Mouse (Mus musculus) mouse embryonic stem cell (cell line): ENCODE data around the gene Stac2.

Experiments used
- in situ Hi-C, 2 experiments: fragments of 300-500 bp; cut with MboI; formaldehyde crosslinking; loops; 1 replicate in 1 of 2; 3 replicates in 1 of 2; pipeline ENCODE4 v1.14.3; 2019 to 2020; ENCODE audit warnings: low sequenced_read_pairs in 2 of 2, low pct_unique_long_range_greater_than_20kb in 1 of 2, mixed read lengths in 1 of 2; ENCODE audit not compliant: unreplicated experiment in 1 of 2

Gene Stac2

DNA sequence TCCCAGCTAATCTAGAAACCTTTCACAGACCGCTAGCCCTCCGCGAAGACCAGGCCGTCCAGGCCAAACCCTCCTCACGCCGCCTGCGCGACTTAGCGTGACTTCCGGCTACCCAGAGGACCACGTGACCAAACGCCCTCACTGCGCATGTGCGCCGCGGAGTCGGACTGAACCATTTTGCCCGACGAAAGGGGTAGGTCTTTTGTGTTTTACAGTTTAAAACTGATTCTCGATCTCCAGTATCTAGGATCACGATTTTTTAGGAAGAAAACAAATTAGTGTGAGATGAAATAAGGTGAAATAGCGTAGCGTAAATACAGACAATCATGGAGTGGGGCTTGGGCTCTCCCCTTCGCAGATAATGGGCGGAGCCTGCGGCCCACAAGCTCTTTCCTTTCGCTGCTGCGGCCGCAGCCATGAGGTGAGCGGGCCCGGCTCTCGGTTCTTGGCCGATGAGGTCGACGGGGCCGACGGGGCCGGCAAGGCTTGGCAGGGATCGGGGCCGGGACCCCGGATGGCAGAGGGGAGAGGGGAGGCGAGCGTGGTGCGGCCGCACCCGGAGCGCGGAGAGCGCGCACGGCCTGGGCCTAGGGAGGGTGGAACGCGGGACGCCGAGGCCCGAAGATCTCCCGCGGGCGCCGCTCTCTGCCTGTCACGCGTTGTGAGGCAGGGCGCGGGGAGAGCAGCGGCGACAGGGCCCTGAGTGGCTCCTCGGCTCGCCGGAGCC, 26.5 kb downstream of the Stac2 start, which contains the start of gene Rpl19:
Rpl19 (plus strand) TSS at position 141 of the 727 bp plus-strand sequence.
- in situ Hi-C loops: no loop called here

DNA sequence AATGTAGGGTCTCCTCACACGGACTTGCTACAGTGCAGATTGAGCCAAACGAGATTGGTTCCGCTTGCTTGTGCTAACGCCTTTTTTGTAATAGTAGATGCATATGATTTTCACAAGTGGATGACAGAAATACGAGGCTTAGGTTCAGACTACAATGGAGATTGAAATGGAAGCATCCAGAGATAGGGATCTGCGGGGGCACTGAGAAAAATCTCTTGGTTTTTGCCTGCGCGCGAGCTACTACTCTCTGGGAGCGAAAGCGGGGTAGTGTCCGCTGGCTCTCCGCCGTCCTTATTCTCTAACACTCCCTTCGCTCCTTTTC, 27.1 kb downstream of the Stac2 start:
- in situ Hi-C loops: no loop called here

DNA sequence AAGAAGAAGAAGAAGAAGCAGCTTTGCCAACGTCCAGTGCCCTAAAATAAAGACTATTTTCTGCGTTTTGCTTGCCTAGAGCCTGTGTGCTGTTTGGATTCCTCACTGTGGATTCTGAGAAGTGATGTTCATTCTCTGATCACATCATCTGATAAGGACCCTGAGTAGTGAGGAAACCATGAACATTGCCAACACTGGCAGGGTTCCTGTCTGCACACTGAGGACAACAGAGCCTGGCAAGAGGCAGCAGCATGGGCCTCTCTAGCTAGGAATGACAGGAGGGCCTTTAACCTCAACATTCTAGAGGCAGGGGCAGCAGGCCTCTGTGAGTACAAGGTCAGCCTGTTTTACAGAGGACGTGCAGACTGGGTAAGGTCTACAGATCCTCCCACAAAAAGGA, 28.7 kb downstream of the Stac2 start:
- in situ Hi-C loops: no loop called here

DNA sequence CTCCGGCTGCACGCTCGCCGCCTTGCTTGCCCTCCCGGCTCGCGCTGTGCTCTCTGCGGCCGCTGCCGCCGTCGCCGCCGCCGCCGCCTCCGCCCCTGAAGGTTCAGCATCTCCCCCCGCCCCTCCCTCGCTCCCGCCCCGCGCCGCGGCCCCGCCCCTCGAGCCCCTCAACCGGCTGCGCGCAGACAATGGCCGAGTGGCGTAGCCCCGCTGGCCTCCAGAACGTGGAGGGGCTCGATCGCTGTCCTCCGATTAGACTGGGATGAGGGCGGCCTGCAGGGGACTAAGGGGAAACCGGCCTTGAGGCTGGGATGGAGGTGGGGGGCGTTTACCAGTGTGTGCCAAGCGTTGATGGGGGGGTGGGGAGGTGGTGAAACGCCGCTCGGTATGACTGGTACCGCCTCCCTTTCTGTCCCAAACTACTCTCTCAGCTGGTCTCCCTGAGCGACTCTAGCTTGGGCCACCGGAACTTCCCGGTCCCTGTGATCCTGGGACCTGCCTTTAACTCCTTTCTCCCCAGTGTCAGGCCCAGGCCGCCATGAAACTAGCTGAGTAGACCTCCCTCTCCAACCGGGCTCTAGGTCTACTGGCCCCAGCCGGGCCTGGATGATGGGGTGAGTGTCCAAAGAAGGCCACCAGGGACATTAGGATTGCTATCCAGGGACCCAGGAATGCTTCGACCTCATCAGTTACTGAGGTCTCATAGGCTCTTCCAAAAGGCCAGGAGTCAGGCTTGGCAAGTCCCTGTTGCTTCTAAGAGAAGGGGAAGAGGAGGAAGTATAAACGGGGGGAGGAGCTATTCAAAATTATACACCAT, 30.5 kb downstream of the Stac2 start, which contains the start of gene Cacnb1:
Cacnb1 (minus strand) TSS at position 480 of the 817 bp plus-strand sequence.
- in situ Hi-C loops: no loop called here

DNA sequence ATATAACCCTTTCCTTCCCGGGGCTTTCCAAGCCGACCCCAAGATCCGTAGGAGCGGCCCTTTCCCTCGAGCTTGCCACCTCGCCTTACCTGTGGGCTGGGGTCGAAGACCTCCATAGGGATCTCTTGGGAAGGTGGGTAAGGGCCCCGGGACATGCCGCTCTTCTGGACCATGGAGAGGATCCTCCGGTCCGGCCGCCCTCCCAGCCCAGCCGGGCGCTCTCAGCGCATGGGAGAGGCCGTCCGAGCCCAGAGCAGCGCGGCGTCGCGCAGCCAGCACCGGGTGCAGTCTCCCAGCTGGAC, 31.1 kb downstream of the Stac2 start:
- in situ Hi-C loops: no loop called here

DNA sequence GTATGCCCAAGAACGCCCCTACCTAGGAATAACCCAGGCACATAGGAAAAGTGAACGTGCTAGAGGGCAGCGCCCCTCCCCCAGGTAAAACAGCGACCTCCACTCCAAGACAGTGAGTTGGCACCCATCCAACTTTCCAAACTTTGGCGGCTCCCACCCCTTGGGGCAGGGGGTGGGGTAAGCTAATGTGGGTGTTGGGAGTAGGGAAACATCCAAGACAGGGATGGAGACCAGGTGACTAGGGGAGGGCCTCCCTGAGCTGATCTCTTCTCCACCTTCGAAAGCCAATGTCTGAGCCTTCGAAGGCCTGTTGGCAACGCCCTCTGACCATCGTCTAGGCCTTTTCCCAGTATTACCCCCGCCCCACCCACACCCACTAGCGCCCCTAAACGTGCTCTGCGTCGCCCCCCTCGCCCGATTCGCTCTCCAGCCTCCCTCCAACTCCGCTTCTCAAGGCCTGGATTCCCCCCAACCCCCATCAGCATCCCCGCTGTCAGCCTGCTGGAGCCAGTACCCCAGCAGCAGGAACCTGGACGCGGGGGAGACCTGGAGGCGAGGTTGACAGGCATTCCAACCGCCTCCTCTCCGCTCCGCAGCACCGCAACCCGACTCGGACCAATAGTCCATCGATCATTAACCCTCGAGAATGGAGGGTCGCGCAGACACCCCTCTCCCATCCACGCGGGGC, 31.6 kb downstream of the Stac2 start:
- in situ Hi-C loops: no loop called here

DNA sequence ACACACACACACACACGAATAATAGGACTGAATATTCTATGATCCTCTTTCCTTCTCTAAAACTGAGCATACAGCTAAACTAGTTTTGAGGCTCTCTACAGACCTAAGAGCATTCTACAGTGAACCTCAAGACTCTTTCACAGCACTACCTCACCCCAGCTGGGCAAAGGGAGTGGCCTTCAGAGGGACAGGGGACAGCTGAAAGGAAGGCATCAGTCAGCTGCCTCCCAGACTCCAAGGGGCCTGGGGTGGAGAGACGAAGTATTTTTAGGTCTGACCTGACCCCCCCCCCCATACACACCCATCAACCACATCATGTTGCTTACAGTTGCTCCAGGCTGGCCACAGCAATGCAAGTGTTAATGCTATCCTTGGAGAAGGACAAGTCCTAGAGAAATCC, 32.1 kb downstream of the Stac2 start:
- in situ Hi-C loops: no loop called here

DNA sequence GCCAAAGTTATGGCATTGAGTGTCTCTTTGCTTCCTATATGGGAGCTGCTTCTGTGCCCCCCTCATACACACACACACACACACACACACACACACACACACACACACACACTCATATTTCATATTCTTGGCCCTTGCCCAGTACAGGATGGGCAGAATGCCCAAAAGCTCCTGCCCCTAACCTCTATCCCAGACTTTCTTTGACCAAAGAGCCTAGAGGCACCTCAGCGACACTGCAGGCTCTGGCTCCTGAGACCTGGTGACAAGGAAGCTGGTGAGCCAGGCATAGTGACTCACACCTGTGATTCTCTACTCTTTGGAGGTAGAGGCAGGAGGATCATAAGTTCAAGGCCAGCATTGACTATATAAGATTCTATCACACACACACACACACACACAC, 32.6 kb downstream of the Stac2 start:
- in situ Hi-C loops: no loop called here

DNA sequence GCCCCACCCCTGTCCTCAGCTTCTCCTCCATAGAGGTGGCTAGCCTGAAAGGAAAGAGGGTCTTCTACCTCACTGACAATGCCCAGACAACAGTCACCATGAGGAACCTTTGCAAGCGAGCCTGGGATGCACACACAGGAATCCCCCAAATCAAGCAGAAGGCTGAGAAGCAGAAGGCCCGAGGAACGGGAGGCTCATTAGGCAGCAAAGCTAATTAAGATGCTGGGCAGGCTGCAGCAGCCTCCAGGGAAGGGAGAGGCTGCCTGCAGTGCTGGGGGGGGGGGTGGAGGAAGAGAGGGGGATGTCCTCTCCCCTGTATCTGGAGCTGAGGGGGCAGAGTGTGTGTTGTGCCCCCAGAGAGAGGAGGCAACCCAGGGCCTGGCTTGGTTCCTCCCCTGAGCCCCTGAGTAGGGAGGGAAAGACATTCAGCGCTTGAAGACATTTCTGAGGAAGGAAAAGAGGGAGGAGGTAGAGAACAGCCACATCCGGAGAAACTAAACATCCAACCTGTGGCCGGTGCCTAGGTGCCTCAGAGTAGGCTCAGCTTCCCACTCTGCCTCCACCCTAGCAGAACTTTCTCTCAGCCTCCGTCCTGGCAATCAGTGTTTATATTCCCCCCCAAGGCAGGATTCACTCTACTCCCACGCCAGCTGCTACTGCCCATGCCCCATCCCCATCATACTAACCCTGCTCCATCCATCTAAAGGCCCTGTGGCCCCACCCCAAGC, 33.2 kb downstream of the Stac2 start:
- in situ Hi-C loops: no loop called here

DNA sequence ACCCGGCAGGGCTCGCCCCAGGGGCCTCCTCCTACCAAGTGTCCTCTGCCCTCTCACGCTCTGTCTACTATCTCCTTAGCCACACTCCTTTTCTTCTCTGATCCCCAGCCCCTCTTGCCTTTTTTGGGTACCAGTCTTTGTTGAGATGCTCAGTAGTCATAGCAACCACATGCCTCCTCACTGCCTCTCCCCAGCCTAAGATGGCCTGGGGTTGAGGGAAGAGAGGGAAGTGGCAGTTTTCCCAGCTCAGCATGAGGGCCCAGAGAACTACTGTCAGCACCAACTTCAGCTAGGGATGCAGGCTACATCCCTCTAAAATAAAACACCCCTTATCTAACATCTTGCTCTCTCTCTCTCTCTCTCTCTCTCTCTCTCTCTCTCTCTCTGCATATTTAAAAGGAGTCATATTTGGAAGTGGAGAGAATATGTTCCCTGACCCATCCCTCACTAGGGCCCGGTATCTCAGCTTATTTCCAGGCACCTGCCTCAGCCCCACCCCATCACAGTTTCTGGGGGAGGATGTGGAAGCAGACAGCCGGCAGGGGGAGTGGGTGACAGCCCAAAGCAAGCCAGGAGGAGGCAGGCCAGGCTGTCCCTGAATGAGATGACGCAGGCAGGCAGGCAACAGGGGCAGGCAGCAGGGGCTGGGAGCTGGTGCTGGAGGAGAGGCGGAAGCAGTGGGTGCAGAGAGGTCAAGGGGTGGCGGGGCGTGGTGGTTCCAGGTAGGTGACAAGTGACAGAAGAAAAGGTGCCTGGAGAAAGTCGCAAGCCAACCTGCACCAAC, 34.2 kb downstream of the Stac2 start:
- in situ Hi-C loops: no loop called here

DNA sequence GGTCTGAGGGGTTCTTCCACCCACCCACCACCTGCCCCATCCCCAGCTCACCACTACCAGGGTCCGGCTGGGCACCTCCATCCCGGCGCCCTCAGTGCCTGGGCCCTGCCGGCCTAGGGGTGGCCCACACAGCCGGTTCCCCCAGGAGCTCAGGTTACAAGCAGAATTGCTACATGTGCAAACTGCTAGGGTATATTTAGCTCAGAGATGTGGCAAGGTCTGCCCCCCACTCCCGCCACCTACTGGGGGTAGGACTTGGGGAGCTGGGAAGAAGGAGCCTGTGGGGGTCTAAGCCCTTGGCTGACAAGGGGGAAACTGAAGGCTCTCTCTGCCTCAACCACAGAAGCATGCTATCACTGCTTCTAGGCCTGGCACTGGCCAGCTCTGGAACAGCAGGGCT, 35.0 kb downstream of the Stac2 start:
- in situ Hi-C loops: no loop called here

DNA sequence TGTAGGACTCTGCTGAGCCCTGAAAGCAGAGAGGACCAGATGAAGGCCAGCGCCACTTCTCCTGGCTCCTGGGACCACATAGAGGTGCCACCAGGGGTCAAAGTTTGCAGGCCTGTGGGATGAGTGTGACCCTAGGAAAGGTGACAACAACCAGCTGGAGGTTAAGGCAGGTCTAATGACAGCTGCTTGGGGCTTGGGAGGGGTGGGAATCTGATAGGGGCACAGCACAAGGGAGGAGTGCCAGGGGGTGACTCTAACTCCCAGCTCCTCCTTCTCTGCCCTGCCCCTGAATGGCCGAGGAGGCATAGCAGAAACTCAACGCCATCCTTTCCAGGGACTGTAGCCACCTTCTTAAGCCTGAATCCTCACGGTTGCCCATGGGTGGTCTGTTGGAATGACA, 36.4 kb downstream of the Stac2 start:
- in situ Hi-C loops: no loop called here

DNA sequence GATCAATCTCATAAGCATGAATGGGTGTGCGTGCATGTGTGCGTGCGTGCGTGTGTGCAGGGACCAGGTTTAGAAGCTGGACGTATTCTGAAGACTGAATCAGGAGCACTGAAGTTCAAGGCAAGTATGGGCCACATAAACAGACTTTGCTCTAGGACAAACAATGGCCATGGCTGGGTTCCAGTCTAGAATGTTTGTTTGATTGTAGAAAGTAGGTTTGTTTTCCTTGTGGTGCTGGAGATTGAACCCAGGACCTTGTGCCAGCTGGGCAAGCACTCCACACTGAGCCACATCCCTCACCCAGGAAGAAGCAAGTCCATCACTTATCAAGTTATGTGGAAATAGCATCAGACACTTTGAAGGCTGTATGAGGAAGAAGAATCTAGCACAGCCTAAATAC, 37.1 kb downstream of the Stac2 start:
- in situ Hi-C loops: no loop called here

DNA sequence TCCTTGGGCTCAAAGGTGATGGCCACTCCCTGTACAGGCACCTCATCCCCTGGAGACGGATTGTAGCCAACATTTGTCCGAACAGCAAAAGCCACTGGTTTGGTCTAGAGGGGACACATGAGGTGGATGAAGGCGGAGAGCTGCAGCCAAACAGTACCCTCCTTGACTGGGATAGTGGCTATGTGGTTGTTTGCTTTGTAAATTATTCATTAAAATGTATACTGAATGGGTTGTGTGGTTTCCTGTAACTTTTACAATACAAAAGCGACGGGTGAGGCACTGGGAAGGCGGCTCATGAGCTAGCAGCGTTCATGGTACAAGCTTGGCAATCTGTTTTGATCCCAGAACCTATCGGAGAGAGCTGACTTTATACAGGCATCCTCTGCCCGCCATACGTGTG, 40.4 kb downstream of the Stac2 start:
- in situ Hi-C loops: no loop called here

DNA sequence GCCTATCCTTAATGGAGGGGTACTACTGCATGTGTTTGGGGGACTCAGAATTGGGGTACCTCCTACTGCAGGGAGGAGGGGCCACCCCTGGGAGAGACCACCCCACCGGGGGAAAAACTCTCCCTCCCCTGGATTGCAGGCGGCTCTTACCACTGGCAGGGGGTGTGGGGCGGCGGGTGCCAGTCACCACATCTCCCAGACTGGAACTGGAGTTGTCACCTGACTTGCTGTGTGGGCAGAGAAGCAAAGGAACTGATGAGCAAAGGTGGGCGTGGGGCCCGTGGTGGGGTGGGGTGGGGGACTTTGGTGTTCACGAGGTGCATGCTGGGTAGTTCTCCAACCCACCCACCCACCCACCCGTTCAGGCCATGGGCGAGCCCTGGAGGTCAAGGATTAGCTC, 41.5 kb downstream of the Stac2 start:
- in situ Hi-C loops: no loop called here

DNA sequence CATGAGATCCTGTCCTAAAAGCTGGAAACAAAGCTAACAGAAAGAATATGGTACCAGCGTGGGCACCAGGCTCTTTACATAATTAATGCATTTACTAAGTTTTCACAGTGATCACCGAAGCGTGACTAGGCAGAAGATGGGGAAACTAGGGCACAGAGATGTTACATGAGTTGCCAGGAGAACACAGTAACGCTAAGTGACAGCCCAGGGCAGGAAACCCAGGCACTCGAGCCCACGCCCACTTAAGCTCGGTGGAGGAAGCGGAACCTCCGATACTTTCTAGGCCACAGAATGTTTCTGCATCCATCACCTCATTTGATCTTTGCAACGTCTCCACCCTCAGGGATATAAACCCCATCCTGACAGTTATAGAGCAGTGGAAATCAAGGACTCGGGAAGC, 45.2 kb downstream of the Stac2 start:
- in situ Hi-C loops: no loop called here

DNA sequence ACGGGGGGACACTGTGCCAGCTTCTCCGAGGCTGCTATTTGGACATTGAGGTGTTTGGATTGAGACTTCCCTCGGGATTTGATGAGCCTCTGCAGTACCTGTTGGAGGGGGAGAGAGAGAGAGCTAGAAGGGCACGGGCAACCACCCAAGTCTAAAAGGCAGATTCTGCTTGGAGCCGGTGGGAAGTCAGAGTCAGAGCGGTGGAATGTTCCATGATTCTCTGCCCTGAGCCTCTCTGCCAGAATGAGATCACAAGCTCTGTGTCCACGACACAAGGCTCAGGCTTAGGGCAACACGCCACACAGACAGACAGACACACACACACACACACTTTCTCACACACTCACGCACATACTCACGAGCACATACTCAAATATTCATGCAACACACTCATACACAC, 47.6 kb downstream of the Stac2 start:
- in situ Hi-C loops: no loop called here

DNA sequence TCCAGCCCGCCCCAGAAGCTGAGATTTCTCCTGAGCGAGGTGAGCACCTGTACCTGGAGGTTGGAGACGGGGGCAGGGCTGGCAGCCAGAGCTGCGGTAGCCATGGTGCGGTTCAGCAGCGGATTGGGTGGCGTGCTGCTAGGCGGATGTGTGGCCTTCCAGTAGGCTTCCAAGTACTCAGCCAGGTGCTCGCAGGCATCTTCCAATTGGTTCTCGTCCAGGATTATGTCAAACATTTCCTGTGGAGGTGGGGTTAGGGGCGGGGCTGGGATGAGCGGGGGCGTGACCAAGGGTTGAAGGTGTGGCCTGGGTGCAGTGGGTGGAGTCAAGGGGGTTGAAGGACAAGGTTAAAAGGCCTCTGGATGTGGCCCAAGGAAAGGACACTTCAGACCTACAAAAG, 48.2 kb downstream of the Stac2 start:
- in situ Hi-C loops: no loop called here
